In the genomic region with DNA sequence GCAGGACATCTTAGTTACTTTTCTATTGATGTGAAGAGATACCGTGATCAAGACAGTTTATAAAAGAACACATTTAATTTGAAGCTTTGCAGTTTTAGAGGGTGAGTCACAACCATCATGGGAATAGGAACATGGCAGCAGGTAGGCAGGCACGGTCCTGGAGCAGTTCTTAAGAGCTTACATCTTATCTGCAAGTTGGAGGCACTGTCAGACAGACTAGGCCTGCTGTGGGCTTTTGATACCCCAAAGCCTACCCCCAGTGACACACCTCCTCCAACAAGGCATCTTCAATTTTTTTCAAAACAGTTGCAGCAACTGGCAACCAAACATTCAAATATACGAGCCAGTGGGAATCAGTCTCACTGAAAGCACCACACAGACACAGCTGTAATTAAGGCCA, we compare ENCODE assay signal across 20 mouse cellular contexts. TPM values are rescaled to one million over a fixed set of nuclear protein-coding genes. Genes with fewer than 3 reads are reported as not detected.
"Had no signal": no experiment of that assay in that cellular context is flagged by ENCODE, and none has a peak within 500 bp of the region (broad histone marks: within the 10 kb centered on the region; RNA-seq: fewer than 3 reads in every experiment).

No protein-coding gene starts in this region.

- ATAC-seq: lung, postnatal 0 days; midbrain, embryonic 13.5 days; midbrain, embryonic 15.5 days had no signal

- H3K27ac ChIP-seq: lung, embryonic 15.5 days; macrophage; midbrain, embryonic 13.5 days; midbrain, embryonic 15.5 days; neural tube, embryonic 12.5 days; stomach, embryonic 15.5 days; stomach, postnatal 0 days had no signal

- H3K9me3 ChIP-seq: lung, embryonic 15.5 days; megakaryocyte, embryonic 14.5 days; midbrain, embryonic 13.5 days; midbrain, embryonic 15.5 days; neural tube, embryonic 12.5 days; stomach, embryonic 15.5 days had no signal

- H3K4me1 ChIP-seq: stomach, embryonic 15.5 days had no signal

- H3K27me3 ChIP-seq: lung, embryonic 15.5 days; midbrain, embryonic 13.5 days; midbrain, embryonic 15.5 days; neural tube, embryonic 12.5 days; stomach, embryonic 15.5 days had no signal

- H3K4me2 ChIP-seq: lung, embryonic 15.5 days; midbrain, embryonic 11.5 days; midbrain, embryonic 13.5 days; midbrain, embryonic 15.5 days; neural tube, embryonic 12.5 days; stomach, embryonic 15.5 days had no signal

- H3K4me3 ChIP-seq: lung, embryonic 15.5 days; megakaryocyte, embryonic 14.5 days; midbrain, embryonic 13.5 days; midbrain, embryonic 15.5 days; neural tube, embryonic 12.5 days; stomach, embryonic 15.5 days had no signal

- H3K36me3 ChIP-seq: lung, embryonic 15.5 days; midbrain, embryonic 13.5 days; midbrain, embryonic 15.5 days; neural tube, embryonic 12.5 days; stomach, embryonic 15.5 days had no signal

- H3K9ac ChIP-seq: lung, embryonic 15.5 days; midbrain, embryonic 13.5 days; midbrain, embryonic 15.5 days; neural tube, embryonic 12.5 days; stomach, embryonic 15.5 days had no signal

- DNase-seq: lung, adult 2 months; lung, postnatal 14 days; lung, postnatal 36 days; right cerebral cortex, postnatal 14 days; thymus, adult 2 months; thymus, postnatal 36 days had no signal

RNA-seq across cellular contexts. Expression of a gene that starts 1.3 kb away (rescaled TPM):
- polyA plus RNA-seq: limb, embryonic 14.5 days; liver, adult 2 months; macrophage; midbrain, embryonic 11.5 days; neural tube, embryonic 12.5 days; stomach, embryonic 15.5 days; stomach, postnatal 0 days; thymus, adult 2 months had no signal

RNA-seq across cellular contexts. Expression of a gene that starts 2.4 kb away (rescaled TPM):
- polyA plus RNA-seq: limb, embryonic 14.5 days; liver, adult 2 months; lung, embryonic 15.5 days; macrophage; midbrain, embryonic 11.5 days; midbrain, embryonic 13.5 days; midbrain, embryonic 15.5 days; neural tube, embryonic 12.5 days; neural tube, embryonic 14.5 days; stomach, embryonic 15.5 days; stomach, postnatal 0 days had no signal

RNA-seq across cellular contexts. Expression of a gene that starts 34.5 kb away (rescaled TPM):
- polyA plus RNA-seq: limb, embryonic 14.5 days; macrophage; midbrain, embryonic 11.5 days; midbrain, embryonic 13.5 days; midbrain, postnatal 0 days; neural tube, embryonic 12.5 days; neural tube, embryonic 14.5 days had no signal
